Mouse (Mus musculus) liver, postnatal 0 days (tissue): ENCODE data around the gene Lmna. TPM values are rescaled to one million over a fixed set of nuclear protein-coding genes. Genes with fewer than 3 reads are reported as not detected.

Source experiments
- ATAC-seq: fragments of 200-750 bp; cut with Nextera tagmentation; 2 replicates; pipeline ENCODE4 v1.8.0; 2017; ENCODE audit warnings: mild to moderate bottlenecking, moderate library complexity
- DNase-seq: peaks from one replicate; pipeline ENCODE4 v3.0.0-alpha.2; 2016
- H3K27ac ChIP-seq: fragments of 300-500 bp; sonication (generic); 2 replicates; pipeline ENCODE4 v1.5.1; 2014; ENCODE audit warnings: antibody characterized with exemption, moderate library complexity, mild to moderate bottlenecking, low read depth
- H3K27me3 ChIP-seq: fragments of 300-500 bp; sonication (generic); 2 replicates; pipeline ENCODE4 v1.6.1; 2014; ENCODE audit warnings: low read length, control low read depth, mixed read lengths; ENCODE audit not compliant: insufficient read depth
- H3K36me3 ChIP-seq: fragments of 300-500 bp; sonication (generic); replicated peaks from 2 replicates; pipeline ENCODE4 v1.6.1; 2014; ENCODE audit warnings: mild to moderate bottlenecking, control low read depth, low read length, moderate library complexity, mixed read lengths; ENCODE audit not compliant: insufficient read depth
- H3K4me1 ChIP-seq: fragments of 300-500 bp; sonication (generic); 2 replicates; pipeline ENCODE4 v1.6.1; 2014; ENCODE audit warnings: antibody characterized with exemption, mild to moderate bottlenecking, control low read depth; ENCODE audit not compliant: insufficient read depth
- H3K4me2 ChIP-seq: fragments of 300-500 bp; sonication (generic); 2 replicates; pipeline ENCODE4 v1.6.1; 2014; ENCODE audit warnings: low read depth, mild to moderate bottlenecking, low read length, moderate library complexity, mixed read lengths
- H3K4me3 ChIP-seq: fragments of 300-500 bp; sonication (generic); 2 replicates; pipeline ENCODE4 v1.5.1; 2014; ENCODE audit warnings: low read depth, low read length
- H3K9ac ChIP-seq: fragments of 300-500 bp; sonication (generic); replicated peaks from 2 replicates; pipeline ENCODE4 v1.6.1; 2014; ENCODE audit warnings: mild to moderate bottlenecking, moderate library complexity
- H3K9me3 ChIP-seq: fragments of 300-500 bp; sonication (generic); 2 replicates; pipeline ENCODE4 v1.6.1; 2016; ENCODE audit warnings: mild to moderate bottlenecking, control low read depth, low read length, mixed read lengths
- CTCF ChIP-seq: sonication (generic); IDR thresholded peaks from 2 replicates; pipeline ENCODE4 v1.5.1; 2016; ENCODE audit warnings: antibody characterized with exemption, low read depth
- EP300 ChIP-seq: IDR thresholded peaks from 2 replicates; pipeline ENCODE4 v1.6.1; 2016; ENCODE audit warnings: antibody characterized with exemption, low read depth, mild to moderate bottlenecking
- WGBS: fragments of 180-500 bp; shearing (Covaris S2); extraction: QIAGEN DNeasy Blood & Tissue Kit; methylation state at CpG from one replicate; pipeline ENCODE4 v1.1.7; 2014; ENCODE audit not compliant: insufficient replicate concordance; 5-methylcytosine and 5-hydroxymethylcytosine counted together
- polyA plus RNA-seq: library from polyadenylated mRNA; unstranded; fragments of >200 nt; fragmentation: Nextera tagmentation; extraction: Ambion mirVana; gene quantifications from 2 replicates; pipeline ENCODE4 v1.2.1, GENCODE M21; 2015

The Lmna gene
- polyA plus RNA-seq, 1 experiment from 2014 or later: 73.4 TPM

- H3K4me1 ChIP-seq: peaks cover 37% of the 10 kb centered on the region
- peak overlapping the region; percentile 62; the same call in 1 of the 2 replicates for H3K27ac ChIP-seq
- H3K9ac ChIP-seq: no peak overlapping the region
- 25% methylated on average over 7 of the region's 7 CpGs for WGBS
- H3K4me3 ChIP-seq: no peak overlapping the region
- DNase-seq: peak; percentile 58
- H3K9me3 ChIP-seq: no peaks in the 10 kb centered on the region
- ATAC-seq: peak; percentile 89
- no peak overlapping the region for H3K4me2 ChIP-seq
- TF ChIP-seq CTCF (no peak), EP300 (no peak)
- peaks cover 13% of the 10 kb centered on the region; the same call in 1 of the 2 replicates for H3K36me3 ChIP-seq
- no peaks in the 10 kb centered on the region for H3K27me3 ChIP-seq
These were observed 66.9 kb downstream of the Lmna start for GRCm38 (mm10) chr3:88442888-88443287.

GRCm38 (mm10) chr3:88442488-88442887 is 67.3 kb downstream of the Lmna start:
- no peak for TF ChIP-seq EP300
- TF ChIP-seq CTCF: no peak
- no peak overlapping the region for H3K4me3 ChIP-seq
- DNase-seq (no peak), ATAC-seq (no peak; the same call in 1 of the 2 replicates)
- peak overlapping the region; percentile 62; the same call in 1 of the 2 replicates for H3K27ac ChIP-seq
- peaks cover 16% of the 10 kb centered on the region for H3K36me3 ChIP-seq
- 75% methylated on average over 12 of the region's 12 CpGs for WGBS
- H3K27me3 ChIP-seq: no peaks in the 10 kb centered on the region
- no peak overlapping the region for H3K9ac ChIP-seq
- H3K9me3 ChIP-seq: no peaks in the 10 kb centered on the region
- peaks cover 33% of the 10 kb centered on the region for H3K4me1 ChIP-seq
- H3K4me2 ChIP-seq: no peak overlapping the region

- TF ChIP-seq CTCF (peak; percentile 67), EP300 (no peak)
- H3K9me3 ChIP-seq: no peaks in the 10 kb centered on the region
- 0 out of 2 replicates have a peak overlapping the region, but pooled peaks have one; percentile 19 for H3K9ac ChIP-seq
- peak; percentile 57 for DNase-seq
- 0 out of 2 replicates have a peak overlapping the region, but pooled peaks have one; percentile 34 for H3K27ac ChIP-seq
- peaks cover 16% of the 10 kb centered on the region for H3K36me3 ChIP-seq
- ATAC-seq: peak; percentile 61
- peak overlapping the region; percentile 60 for H3K4me2 ChIP-seq
- peaks cover 28% of the 10 kb centered on the region for H3K4me1 ChIP-seq
- WGBS: 16% methylated on average over 24 of the region's 27 CpGs
- H3K27me3 ChIP-seq: no peaks in the 10 kb centered on the region
- peak overlapping the region; percentile 13; the same call in 1 of the 2 replicates for H3K4me3 ChIP-seq
These were observed 69.0 kb downstream of the Lmna start for GRCm38 (mm10) chr3:88440500-88441381.

- Histone ChIP-seq H3K4me3 (no peak overlapping the region), H3K9me3 (no peaks in the 10 kb centered on the region), H3K27me3 (no peaks in the 10 kb centered on the region), H3K4me2 (no peak overlapping the region), H3K9ac (no peak overlapping the region), H3K4me1 (peaks cover 28% of the 10 kb centered on the region), H3K36me3 (peaks cover 20% of the 10 kb centered on the region), H3K27ac (no peak overlapping the region)
- 61% methylated on average over 4 of the region's 4 CpGs for WGBS
- DNase-seq (no peak), ATAC-seq (no peak)
- TF ChIP-seq EP300: no peak
- TF ChIP-seq CTCF: no peak
These were observed 70.2 kb downstream of the Lmna start for GRCm38 (mm10) chr3:88439582-88439981.

DNA sequence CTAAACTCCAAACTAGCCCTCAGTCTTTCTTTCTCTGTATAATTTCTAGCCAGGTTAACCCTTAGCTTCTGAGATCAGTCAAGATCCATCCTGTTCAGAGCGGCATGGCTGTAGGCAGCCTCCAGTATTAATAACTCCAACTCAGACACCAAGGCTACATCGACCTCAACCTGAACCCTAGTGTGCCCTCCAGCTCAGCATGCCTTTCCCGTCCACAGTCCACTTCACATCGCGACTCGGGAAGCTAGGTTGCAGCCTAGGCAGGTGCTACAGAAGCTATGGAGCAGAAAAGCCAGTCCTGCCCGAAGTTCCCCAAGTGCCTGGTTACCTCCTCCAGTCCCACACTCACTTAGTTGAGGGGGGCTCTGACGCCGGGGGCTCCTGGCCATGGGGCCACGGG is 72.3 kb downstream of the Lmna start:
- H3K27ac ChIP-seq: no peak overlapping the region
- H3K4me2 ChIP-seq: no peak overlapping the region
- H3K4me1 ChIP-seq: peaks cover 21% of the 10 kb centered on the region
- peaks cover 20% of the 10 kb centered on the region for H3K36me3 ChIP-seq
- DNase-seq: no peak
- H3K9ac ChIP-seq: 0 out of 2 replicates have a peak overlapping the region, but pooled peaks have one; percentile 16
- no peak for ATAC-seq
- TF ChIP-seq CTCF (no peak), EP300 (no peak)
- WGBS: 68% methylated on average over 10 of the region's 10 CpGs
- no peak overlapping the region for H3K4me3 ChIP-seq
- H3K27me3 ChIP-seq: no peaks in the 10 kb centered on the region
- H3K9me3 ChIP-seq: no peaks in the 10 kb centered on the region

DNA sequence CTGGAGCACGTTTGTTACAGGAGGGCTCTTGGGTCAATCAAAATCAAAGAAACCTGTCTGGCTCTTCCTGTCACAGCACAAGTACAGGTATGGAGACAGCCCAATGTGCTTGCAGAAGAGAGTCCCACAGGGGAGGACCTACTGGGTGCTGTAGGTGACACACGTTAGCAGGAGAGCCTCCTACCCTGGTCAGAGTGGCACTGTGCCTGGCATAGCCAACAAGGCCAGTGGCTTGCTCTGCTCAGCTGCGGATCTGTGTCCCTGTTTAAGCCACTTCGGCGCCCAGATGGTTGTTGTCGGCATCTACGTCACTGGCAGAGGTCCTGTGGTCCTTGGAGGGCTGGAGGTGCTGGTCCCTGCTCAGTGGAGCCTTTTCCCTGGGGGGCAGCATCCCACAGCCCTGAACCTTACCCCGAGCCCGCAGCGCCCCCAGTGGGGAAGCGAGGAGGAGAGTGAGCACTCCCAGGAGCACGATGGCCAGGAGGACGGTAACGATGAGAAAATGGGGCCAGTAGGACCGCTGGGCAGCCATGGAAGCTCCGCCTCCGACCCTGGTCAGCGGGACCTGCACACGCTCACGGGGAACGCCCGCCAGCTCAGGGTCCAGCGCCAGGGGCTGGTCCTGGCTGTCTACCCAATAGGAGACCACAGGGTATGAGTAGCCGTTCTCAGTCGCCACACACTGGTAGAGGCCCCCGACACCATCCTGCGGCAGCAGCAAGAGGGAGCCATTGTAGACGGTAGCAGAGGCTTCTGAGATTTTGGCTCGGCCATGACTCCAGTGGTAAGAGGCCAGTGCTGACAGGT is 73.2 kb downstream of the Lmna start:
- Histone ChIP-seq H3K4me2 (peak overlapping the region; percentile 58; the same call in 1 of the 2 replicates), H3K36me3 (peaks cover 20% of the 10 kb centered on the region), H3K9me3 (no peaks in the 10 kb centered on the region), H3K4me3 (0 out of 2 replicates have a peak overlapping the region, but pooled peaks have one; percentile 6), H3K27ac (no peak overlapping the region), H3K9ac (0 out of 2 replicates have a peak overlapping the region, but pooled peaks have one; percentile 16), H3K4me1 (peaks cover 17% of the 10 kb centered on the region), H3K27me3 (no peaks in the 10 kb centered on the region)
- ATAC-seq (peak; percentile 35), DNase-seq (peak; percentile 60)
- TF ChIP-seq CTCF (peak; percentile 61), EP300 (no peak)
- 18% methylated on average over 29 of the region's 29 CpGs for WGBS
